Mouse (Mus musculus): ENCODE measurements around the gene Sash3. TPM values are rescaled to one million over a fixed set of nuclear protein-coding genes. Genes with fewer than 3 reads are reported as not detected.
A peak's percentile ranks its signal among the peaks of the same experiment; 100 is the strongest.
"Not testable (repeated sequence)": the region's sequence is repeated elsewhere in the genome, so short reads cannot be mapped to it uniquely, and the experiment has no call there.

Gene Sash3
- polyA plus RNA-seq, 1 experiment from 2014 or later, result 1.5 TPM

- no peak overlapping the region for H3K9ac ChIP-seq (ENCODE audit: low read length)
- H3K27ac ChIP-seq (replicated peaks; ENCODE audit: low read depth, low read length), result no peak overlapping the region
- H3K36me3 ChIP-seq (ENCODE audit: control insufficient read depth, insufficient read depth, low read length), result no peaks in the 10 kb centered on the region
- no peak overlapping the region for H3K4me2 ChIP-seq (ENCODE audit: low read depth, severe bottlenecking)
- no peak for DNase-seq (ENCODE audit: low spot score)
- 71% methylated on average over 4 of the region's 4 CpGs for WGBS
- no peaks in the 10 kb centered on the region for H3K27me3 ChIP-seq (ENCODE audit: control insufficient read depth, insufficient read depth, low read length)
- no peak overlapping the region for H3K4me3 ChIP-seq (ENCODE audit: low read depth, low read length)
- no peaks in the 10 kb centered on the region for H3K9me3 ChIP-seq (ENCODE audit: control insufficient read depth, low read length)
- no peaks in the 10 kb centered on the region for H3K4me1 ChIP-seq (ENCODE audit: control insufficient read depth, insufficient read depth, low read length)
- ATAC-seq (ENCODE audit: insufficient number of reproducible peaks, low FRiP score, low TSS enrichment, low read depth), result no peak
Observed at GRCm38 (mm10) chrX:48202995-48203394, 56.8 kb downstream of the Sash3 start.

GRCm38 (mm10) chrX:48203763-48204162 is 57.5 kb downstream of the Sash3 start:
- ATAC-seq (ENCODE audit: insufficient number of reproducible peaks, low FRiP score, low TSS enrichment, low read depth), result no peak
- DNase-seq (ENCODE audit: low spot score), result no peak
- no peaks in the 10 kb centered on the region for H3K4me1 ChIP-seq (ENCODE audit: control insufficient read depth, insufficient read depth, low read length)
- no peaks in the 10 kb centered on the region for H3K9me3 ChIP-seq (ENCODE audit: control insufficient read depth, low read length)
- H3K9ac ChIP-seq (ENCODE audit: low read length), result no peak overlapping the region
- H3K36me3 ChIP-seq (ENCODE audit: control insufficient read depth, insufficient read depth, low read length), result no peaks in the 10 kb centered on the region
- no peaks in the 10 kb centered on the region for H3K27me3 ChIP-seq (ENCODE audit: control insufficient read depth, insufficient read depth, low read length)
- 74% methylated on average over 7 of the region's 7 CpGs for WGBS
- H3K27ac ChIP-seq (replicated peaks; ENCODE audit: low read depth, low read length), result no peak overlapping the region
- no peak overlapping the region for H3K4me3 ChIP-seq (ENCODE audit: low read depth, low read length)
- H3K4me2 ChIP-seq (ENCODE audit: low read depth, severe bottlenecking), result no peak overlapping the region

GRCm38 (mm10) chrX:48204469-48204868 is 58.2 kb downstream of the Sash3 start:
- DNase-seq (ENCODE audit: low spot score) (no peak), ATAC-seq (ENCODE audit: insufficient number of reproducible peaks, low FRiP score, low TSS enrichment, low read depth) (no peak)
- Histone ChIP-seq H3K9me3 (ENCODE audit: control insufficient read depth, low read length) (no peaks in the 10 kb centered on the region), H3K9ac (ENCODE audit: low read length) (no peak overlapping the region), H3K36me3 (ENCODE audit: control insufficient read depth, insufficient read depth, low read length) (no peaks in the 10 kb centered on the region), H3K27me3 (ENCODE audit: control insufficient read depth, insufficient read depth, low read length) (no peaks in the 10 kb centered on the region), H3K4me1 (ENCODE audit: control insufficient read depth, insufficient read depth, low read length) (no peaks in the 10 kb centered on the region), H3K4me2 (ENCODE audit: low read depth, severe bottlenecking) (no peak overlapping the region), H3K27ac (replicated peaks; ENCODE audit: low read depth, low read length) (no peak overlapping the region), H3K4me3 (ENCODE audit: low read depth, low read length) (no peak overlapping the region)
- WGBS, result 84% methylated on average over 6 of the region's 6 CpGs

- H3K27ac ChIP-seq (replicated peaks; ENCODE audit: low read depth, low read length), result no peak overlapping the region
- WGBS, result 15% methylated on average over 36 of the region's 36 CpGs
- peak overlapping the region; percentile 52 for H3K9ac ChIP-seq (ENCODE audit: low read length)
- H3K27me3 ChIP-seq (ENCODE audit: control insufficient read depth, insufficient read depth, low read length), result no peaks in the 10 kb centered on the region
- H3K9me3 ChIP-seq (ENCODE audit: control insufficient read depth, low read length), result no peaks in the 10 kb centered on the region
- ATAC-seq (ENCODE audit: insufficient number of reproducible peaks, low FRiP score, low TSS enrichment, low read depth) (peak; percentile 79), DNase-seq (ENCODE audit: low spot score) (no peak)
- no peaks in the 10 kb centered on the region for H3K4me1 ChIP-seq (ENCODE audit: control insufficient read depth, insufficient read depth, low read length)
- H3K4me2 ChIP-seq (ENCODE audit: low read depth, severe bottlenecking), result peak overlapping the region; percentile 47
- peak overlapping the region; percentile 68 for H3K4me3 ChIP-seq (ENCODE audit: low read depth, low read length)
- no peaks in the 10 kb centered on the region for H3K36me3 ChIP-seq (ENCODE audit: control insufficient read depth, insufficient read depth, low read length)
Observed at GRCm38 (mm10) chrX:48207761-48208487, 61.7 kb downstream of the Sash3 start.

- Histone ChIP-seq H3K9ac (ENCODE audit: low read length) (peak within 1 kb of the TSS; percentile 52), H3K4me2 (ENCODE audit: low read depth, severe bottlenecking) (peak within 1 kb of the TSS; percentile 47), H3K27me3 (ENCODE audit: control insufficient read depth, insufficient read depth, low read length) (no peaks in the 10 kb centered on the region), H3K4me3 (ENCODE audit: low read depth, low read length) (peak within 1 kb of the TSS; percentile 68), H3K9me3 (ENCODE audit: control insufficient read depth, low read length) (no peaks in the 10 kb centered on the region), H3K27ac (replicated peaks; ENCODE audit: low read depth, low read length) (no peak within 1 kb of the TSS), H3K4me1 (ENCODE audit: control insufficient read depth, insufficient read depth, low read length) (no peaks in the 10 kb centered on the region), H3K36me3 (ENCODE audit: control insufficient read depth, insufficient read depth, low read length) (no peaks in the 10 kb centered on the region)
- ATAC-seq (ENCODE audit: insufficient number of reproducible peaks, low FRiP score, low TSS enrichment, low read depth) (peak; percentile 98), DNase-seq (ENCODE audit: low spot score) (peak; percentile 88)
- WGBS, result 17% methylated on average over 34 of the region's 34 CpGs
Observed at GRCm38 (mm10) chrX:48208519-48209185, 62.4 kb downstream of the Sash3 start, which contains the start of gene Zdhhc9. TSS of gene Zdhhc9 (minus strand) at chrX:48208878.

GRCm38 (mm10) chrX:48209746-48210145 is 63.5 kb downstream of the Sash3 start:
- not testable (repeated sequence) for H3K9me3 ChIP-seq (ENCODE audit: control insufficient read depth, low read length); H3K27ac ChIP-seq (replicated peaks; ENCODE audit: low read depth, low read length); DNase-seq (ENCODE audit: low spot score); H3K4me2 ChIP-seq (ENCODE audit: low read depth, severe bottlenecking); H3K4me3 ChIP-seq (ENCODE audit: low read depth, low read length); H3K4me1 ChIP-seq (ENCODE audit: control insufficient read depth, insufficient read depth, low read length); ATAC-seq (ENCODE audit: insufficient number of reproducible peaks, low FRiP score, low TSS enrichment, low read depth); H3K9ac ChIP-seq (ENCODE audit: low read length); H3K27me3 ChIP-seq (ENCODE audit: control insufficient read depth, insufficient read depth, low read length); H3K36me3 ChIP-seq (ENCODE audit: control insufficient read depth, insufficient read depth, low read length)
- WGBS, result 81% methylated on average over 2 of the region's 4 CpGs

Other genes with a start within 250 kb of the Sash3 start
- gene Ocrl, start 234.0 kb upstream of the Sash3 start, polyA plus RNA-seq (2014; fragmentation: Nextera tagmentation; extraction: Ambion mirVana), result 21.6 and 22.4 TPM in 2 replicates
- 3.3 and 4.8 TPM in 2 replicates for gene Apln, start 111.6 kb upstream of the Sash3 start, polyA plus RNA-seq (2014; fragmentation: Nextera tagmentation; extraction: Ambion mirVana)
- 1.6 and 1.8 TPM in 2 replicates for gene Xpnpep2, start 37.7 kb upstream of the Sash3 start, polyA plus RNA-seq (2014; fragmentation: Nextera tagmentation; extraction: Ambion mirVana)
- 3.6 and 4.3 TPM in 2 replicates for gene Zdhhc9, start 62.4 kb downstream of the Sash3 start, polyA plus RNA-seq (2014; fragmentation: Nextera tagmentation; extraction: Ambion mirVana)
- 25.4 and 27.3 TPM in 2 replicates for gene Utp14a, start 110.4 kb downstream of the Sash3 start, polyA plus RNA-seq (2014; fragmentation: Nextera tagmentation; extraction: Ambion mirVana)
- 5.3 and 5.4 TPM in 2 replicates for gene Bcorl1, start 194.9 kb downstream of the Sash3 start, polyA plus RNA-seq (2014; fragmentation: Nextera tagmentation; extraction: Ambion mirVana)